Mouse (Mus musculus) myocyte (in vitro differentiated cells): ENCODE measurements at regions not wholly inside any gene's neighbourhood (a gene's known extent, or its start where the extent isn't known, plus 50 kb on each side); places are given as distances from the start of the nearest gene placed in this dataset.

Experiments
- H3K27me3 ChIP-seq: one replicate; pipeline ENCODE4 v1.6.1; 2011; ENCODE audit not compliant: control insufficient read depth, insufficient read depth, insufficient read length
- H3K36me3 ChIP-seq: one replicate; pipeline ENCODE4 v1.6.1; 2011; ENCODE audit not compliant: control insufficient read depth, insufficient read depth
- H3K4me2 ChIP-seq: one replicate; pipeline ENCODE4 v1.6.1; 2011; ENCODE audit warnings: low read depth, control low read depth
- H3K4me3 ChIP-seq: one replicate; pipeline ENCODE4 v1.5.1; 2011; ENCODE audit warnings: mild to moderate bottlenecking, control low read depth, moderate library complexity
- H3K79me2 ChIP-seq: one replicate; pipeline ENCODE4 v1.6.1; 2011; ENCODE audit not compliant: control insufficient read depth, insufficient read depth
- H3ac ChIP-seq: one replicate; pipeline ENCODE4 v1.6.1; 2011; ENCODE audit not compliant: control insufficient read depth, insufficient read length
- CEBPB ChIP-seq: IDR thresholded peaks from 2 replicates; pipeline ENCODE4 v1.6.1; 2011; ENCODE audit warnings: mild to moderate bottlenecking, moderate library complexity; ENCODE audit not compliant: poor library complexity, insufficient read depth, severe bottlenecking
- E2F4 ChIP-seq: IDR thresholded peaks from one replicate; pipeline ENCODE4 v1.6.1; 2011; ENCODE audit warnings: mild to moderate bottlenecking, control low read depth, moderate library complexity; ENCODE audit not compliant: insufficient read depth
- MAX ChIP-seq: IDR thresholded peaks from one replicate; pipeline ENCODE4 v1.6.1; 2011; ENCODE audit warnings: low read depth, mild to moderate bottlenecking, control low read depth
- MYOD1 ChIP-seq, 3 experiments: IDR thresholded peaks; one replicate each; pipeline ENCODE4 v1.6.1; 2011; ENCODE audit warnings: control low read depth in 2 of 3, low read depth in 2 of 3, mild to moderate bottlenecking in 2 of 3, moderate library complexity in 1 of 3; ENCODE audit not compliant: insufficient read length in 2 of 3, control insufficient read depth in 1 of 3
- MYOG ChIP-seq, 3 experiments: IDR thresholded peaks; one replicate each; pipeline ENCODE4 v1.6.1; 2011; ENCODE audit warnings: control low read depth in 2 of 3, low read depth in 2 of 3, mild to moderate bottlenecking in 2 of 3; ENCODE audit not compliant: insufficient read length in 2 of 3, control insufficient read depth in 1 of 3, insufficient read depth in 1 of 3
- POLR2A ChIP-seq: IDR thresholded peaks from one replicate; pipeline ENCODE4 v1.6.1; 2011; ENCODE audit warnings: low read depth, mild to moderate bottlenecking, control low read depth, moderate library complexity; ENCODE audit not compliant: insufficient read length
- POLR2AphosphoS2 ChIP-seq: IDR thresholded peaks from one replicate; pipeline ENCODE4 v1.6.1; 2011; ENCODE audit warnings: low read depth, control low read depth; ENCODE audit not compliant: insufficient read length
- REST ChIP-seq: IDR thresholded peaks from one replicate; pipeline ENCODE4 v1.6.1; 2011; ENCODE audit warnings: mild to moderate bottlenecking, control low read depth, moderate library complexity; ENCODE audit not compliant: insufficient read depth, insufficient read length
- SRF ChIP-seq: IDR thresholded peaks from one replicate; pipeline ENCODE4 v1.6.1; 2011; ENCODE audit warnings: low read depth; ENCODE audit not compliant: control insufficient read depth, insufficient read length
- TCF12 ChIP-seq: IDR thresholded peaks from one replicate; pipeline ENCODE4 v1.6.1; 2011; ENCODE audit warnings: mild to moderate bottlenecking, control low read depth; ENCODE audit not compliant: poor library complexity, insufficient read depth, severe bottlenecking
- TCF3 ChIP-seq: IDR thresholded peaks from one replicate; pipeline ENCODE4 v1.6.1; 2011; ENCODE audit warnings: low read depth, control low read depth; ENCODE audit not compliant: insufficient read length
- USF1 ChIP-seq: IDR thresholded peaks from one replicate; pipeline ENCODE4 v1.6.1; 2011; ENCODE audit warnings: low read depth, mild to moderate bottlenecking, control low read depth, moderate library complexity

GRCm38 (mm10) chr2:116972614-116972985 lies 94.1 kb downstream of the Tmco5 start:
- Histone ChIP-seq H3K4me3 (peak overlapping the region; percentile 15), H3K4me2 (peak overlapping the region; percentile 95), H3K36me3 (no peaks in the 10 kb centered on the region), H3K79me2 (no peaks in the 10 kb centered on the region), H3K27me3 (no peaks in the 10 kb centered on the region), H3ac (no peak overlapping the region)
- TF ChIP-seq TCF3 (no peak), CEBPB (no peak), USF1 (peak; percentile 77), TCF12 (no peak)

GRCm38 (mm10) chr2:116973441-116973840 lies 95.0 kb downstream of the Tmco5 start:
- Histone ChIP-seq H3K27me3 (no peaks in the 10 kb centered on the region), H3ac (no peak overlapping the region), H3K4me2 (peak overlapping the region; percentile 95), H3K79me2 (no peaks in the 10 kb centered on the region), H3K36me3 (no peaks in the 10 kb centered on the region), H3K4me3 (no peak overlapping the region)
- no peak for TF ChIP-seq MYOD1 (IDR thresholded peaks at IDR 0.05; ENCODE audit: control insufficient read depth in 1 of 3, insufficient read length in 2 of 3, low read depth in 2 of 3)
- TF ChIP-seq USF1 = no peak
- TF ChIP-seq E2F4 = no peak
- no peak for TF ChIP-seq REST
- TF ChIP-seq CEBPB = no peak
- no peak for TF ChIP-seq SRF
- TF ChIP-seq MYOG (IDR thresholded peaks at IDR 0.05; ENCODE audit: control insufficient read depth in 1 of 3, insufficient read depth in 1 of 3, insufficient read length in 2 of 3, low read depth in 2 of 3) = no peak
- no peak for TF ChIP-seq POLR2A
- no peak for TF ChIP-seq TCF12
- no peak for TF ChIP-seq POLR2AphosphoS2
- TF ChIP-seq TCF3 = no peak
- TF ChIP-seq MAX = no peak

- TF ChIP-seq SRF = no peak
- TF ChIP-seq TCF12 = no peak
- TF ChIP-seq E2F4 = no peak
- no peak for TF ChIP-seq REST
- no peak for TF ChIP-seq TCF3
- TF ChIP-seq MYOG (IDR thresholded peaks at IDR 0.05; ENCODE audit: control insufficient read depth in 1 of 3, insufficient read depth in 1 of 3, insufficient read length in 2 of 3, low read depth in 2 of 3) = no peak
- no peak for TF ChIP-seq POLR2A
- TF ChIP-seq USF1 = no peak
- no peak for TF ChIP-seq POLR2AphosphoS2
- no peak for TF ChIP-seq MAX
- no peak for TF ChIP-seq CEBPB
- no peak for TF ChIP-seq MYOD1 (IDR thresholded peaks at IDR 0.05; ENCODE audit: control insufficient read depth in 1 of 3, insufficient read length in 2 of 3, low read depth in 2 of 3)
- H3K79me2 ChIP-seq = no peaks in the 10 kb centered on the region
- H3K36me3 ChIP-seq = no peaks in the 10 kb centered on the region
- H3ac ChIP-seq = no peak overlapping the region
- no peak overlapping the region for H3K4me3 ChIP-seq
- H3K27me3 ChIP-seq = no peaks in the 10 kb centered on the region
- H3K4me2 ChIP-seq = no peak overlapping the region
These were observed 95.7 kb downstream of the Tmco5 start for GRCm38 (mm10) chr2:116974152-116974551.

- H3K4me3 ChIP-seq = peak overlapping the region; percentile 32
- H3K36me3 ChIP-seq = no peaks in the 10 kb centered on the region
- peak overlapping the region; percentile 87 for H3K4me2 ChIP-seq
- TF ChIP-seq MYOG (IDR thresholded peaks at IDR 0.05; ENCODE audit: control insufficient read depth in 1 of 3, insufficient read depth in 1 of 3, insufficient read length in 2 of 3, low read depth in 2 of 3) = no peak
- TF ChIP-seq TCF3 = no peak
- TF ChIP-seq MYOD1 (IDR thresholded peaks at IDR 0.05; ENCODE audit: control insufficient read depth in 1 of 3, insufficient read length in 2 of 3, low read depth in 2 of 3) = no peak
- no peaks in the 10 kb centered on the region for H3K27me3 ChIP-seq
- no peak overlapping the region for H3ac ChIP-seq
- H3K79me2 ChIP-seq = no peaks in the 10 kb centered on the region
These were observed 96.1 kb downstream of the Tmco5 start for GRCm38 (mm10) chr2:116974569-116975060.

GRCm38 (mm10) chr2:116975091-116975600 lies 96.7 kb downstream of the Tmco5 start:
- no peaks in the 10 kb centered on the region for H3K79me2 ChIP-seq
- peak overlapping the region; percentile 9 for H3ac ChIP-seq
- no peaks in the 10 kb centered on the region for H3K27me3 ChIP-seq
- peak overlapping the region; percentile 87 for H3K4me2 ChIP-seq
- no peaks in the 10 kb centered on the region for H3K36me3 ChIP-seq
- TF ChIP-seq MYOD1 (IDR thresholded peaks at IDR 0.05; ENCODE audit: control insufficient read depth in 1 of 3, insufficient read length in 2 of 3, low read depth in 2 of 3) = no peak
- no peak for TF ChIP-seq SRF
- no peak for TF ChIP-seq MAX
- TF ChIP-seq REST = no peak
- no peak for TF ChIP-seq POLR2AphosphoS2
- no peak for TF ChIP-seq TCF12
- peak overlapping the region; percentile 32 for H3K4me3 ChIP-seq
